Comparison of ENCODE assay signal across 28 mouse cellular contexts in the genomic region with DNA sequence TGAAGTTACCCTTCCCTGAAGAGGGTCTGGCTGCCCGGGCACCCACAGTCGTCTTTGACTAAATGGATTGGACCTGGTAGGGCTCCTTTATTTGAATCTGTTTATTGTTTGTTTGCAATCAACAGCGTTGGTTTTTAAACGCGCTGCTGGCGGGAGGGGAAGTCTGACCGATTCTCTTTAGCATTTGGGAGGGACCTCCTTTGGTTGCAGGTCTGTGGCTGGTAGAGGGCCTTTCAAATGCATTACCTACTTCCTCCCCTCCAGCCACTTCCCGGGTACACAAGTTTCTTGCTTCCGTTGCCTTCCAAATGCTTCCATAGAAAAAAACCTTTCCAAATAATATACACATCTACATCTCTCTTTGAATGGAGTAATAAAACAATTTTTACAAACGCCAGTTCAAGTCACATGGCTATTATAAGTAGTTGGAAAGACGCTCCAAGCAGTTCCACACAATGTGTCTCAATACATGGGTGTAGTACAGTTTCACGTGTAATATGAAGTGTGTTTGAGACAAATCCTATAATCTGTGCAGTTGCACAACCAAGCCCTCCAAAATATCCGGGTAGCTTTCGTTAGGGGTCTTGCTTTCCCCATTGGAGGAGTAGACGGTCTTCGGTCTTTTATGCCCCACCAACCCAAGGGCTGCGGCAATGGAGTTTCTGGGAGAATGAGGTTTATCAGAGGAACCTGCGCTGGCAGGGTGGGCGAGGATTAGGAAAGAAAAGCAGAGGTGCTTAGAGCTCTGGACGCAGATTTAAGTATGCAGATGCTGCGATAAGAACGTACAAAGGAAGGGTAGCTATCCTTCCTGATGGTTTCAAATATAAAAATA. TPM values are rescaled to one million over a fixed set of nuclear protein-coding genes. Genes with fewer than 3 reads are reported as not detected.
DNase-seq lines count a peak whose midpoint lies in the region; ATAC-seq and TF ChIP-seq lines count a peak whose summit lies in the region.
"Had no signal": no experiment of that assay in that cellular context is flagged by ENCODE, and none has a peak within 500 bp of the region (broad histone marks: within the 10 kb centered on the region; RNA-seq: fewer than 3 reads in every experiment).

No protein-coding gene starts in this region.

- H3K4me1 ChIP-seq in hindbrain, embryonic 11.5 days (replicated peaks; ENCODE audit: control insufficient read depth, insufficient read depth, low read length): no peaks in the 10 kb centered on the region; the same call in 1 of the 2 replicates
- H3K4me1 ChIP-seq in hindbrain, embryonic 13.5 days (replicated peaks): peaks cover 13% of the 10 kb centered on the region
- H3K4me1 ChIP-seq in ES-E14 (ENCODE audit: control insufficient read depth in 2 of 2, insufficient read depth in 2 of 2, low read length in 2 of 2, poor library complexity in 1 of 2): peaks cover 6 to 13% of the 10 kb centered on the region in 2 experiments
- H3K4me1 ChIP-seq in midbrain, embryonic 10.5 days: peaks cover 78% of the 10 kb centered on the region
- H3K4me1 ChIP-seq in midbrain, postnatal 0 days (ENCODE audit: insufficient read depth, low read length): peaks cover 6% of the 10 kb centered on the region; the same call in 1 of the 2 replicates

- H3K27me3 ChIP-seq in hindbrain, embryonic 11.5 days (ENCODE audit: control insufficient read depth, insufficient read depth, low read length): peaks cover 81% of the 10 kb centered on the region
- peaks cover 93% of the 10 kb centered on the region for H3K27me3 ChIP-seq in hindbrain, embryonic 13.5 days
- H3K27me3 ChIP-seq in midbrain, embryonic 10.5 days (ENCODE audit: low read depth, poor library complexity, severe bottlenecking): peaks cover 85% of the 10 kb centered on the region
- H3K27me3 ChIP-seq in midbrain, postnatal 0 days (ENCODE audit: insufficient read depth, low read length): peaks cover 30% of the 10 kb centered on the region

- TF ChIP-seq CTCF in midbrain, postnatal 0 days (IDR thresholded peaks at IDR 0.05): no peak

- 6% methylated on average over 22 of the region's 22 CpGs for WGBS in hindbrain, embryonic 11.5 days
- 5% methylated on average over 22 of the region's 22 CpGs for WGBS in hindbrain, embryonic 13.5 days
- 9% methylated on average over 22 of the region's 22 CpGs for WGBS in midbrain, embryonic 10.5 days
- 33% methylated on average over 22 of the region's 22 CpGs for WGBS in midbrain, postnatal 0 days

- no peak overlapping the region for H3K27ac ChIP-seq in hindbrain, embryonic 11.5 days (ENCODE audit: low read depth, low read length)
- no peak overlapping the region for H3K27ac ChIP-seq in hindbrain, embryonic 13.5 days
- H3K27ac ChIP-seq in ES-E14 (ENCODE audit: insufficient read depth, low read depth, low read length, poor library complexity, severe bottlenecking): peak overlapping the region; percentile 100
- peak overlapping the region; percentile 84 for H3K27ac ChIP-seq in midbrain, embryonic 10.5 days (replicated peaks)
- peak overlapping the region; percentile 51; the same call in 1 of the 2 replicates for H3K27ac ChIP-seq in midbrain, postnatal 0 days (ENCODE audit: low read depth, low read length)
- H3K27ac ChIP-seq: forebrain, embryonic 15.5 days; heart, embryonic 15.5 days; hindbrain, embryonic 12.5 days; left cerebral cortex, adult 2 months; liver, embryonic 12.5 days; lung, embryonic 15.5 days had no signal

- in situ Hi-C loops in ES-E14 (cut with MboI; ENCODE audit: low sequenced_read_pairs in 2 of 2, unreplicated experiment in 2 of 2): no loop called here

- H3K4me2 ChIP-seq in hindbrain, embryonic 11.5 days (replicated peaks; ENCODE audit: low read depth, low read length): no peak overlapping the region
- H3K4me2 ChIP-seq in hindbrain, embryonic 13.5 days: no peak overlapping the region
- no peak overlapping the region for H3K4me2 ChIP-seq in midbrain, postnatal 0 days (ENCODE audit: low read depth, low read length, poor library complexity, severe bottlenecking)
- H3K4me2 ChIP-seq: forebrain, embryonic 15.5 days; heart, embryonic 15.5 days; hindbrain, embryonic 12.5 days; lung, embryonic 15.5 days had no signal

- no peak overlapping the region for H3K4me3 ChIP-seq in hindbrain, embryonic 11.5 days (ENCODE audit: low read depth, low read length)
- H3K4me3 ChIP-seq in hindbrain, embryonic 13.5 days: no peak overlapping the region
- H3K4me3 ChIP-seq in ES-E14 (ENCODE audit: insufficient read depth in 1 of 2, low read depth in 1 of 2, low read length in 2 of 2, poor library complexity in 1 of 2, severe bottlenecking in 1 of 2): peak overlapping the region; percentile 15 to 47; a peak in 3 of 4 replicates
- peak overlapping the region; percentile 97; the same call in 1 of the 2 replicates for H3K4me3 ChIP-seq in midbrain, embryonic 10.5 days
- no peak overlapping the region for H3K4me3 ChIP-seq in midbrain, postnatal 0 days (ENCODE audit: low read depth, low read length)
- H3K4me3 ChIP-seq: forebrain, embryonic 15.5 days; heart, embryonic 15.5 days; hindbrain, embryonic 12.5 days; left cerebral cortex, adult 2 months; liver, embryonic 12.5 days; lung, embryonic 15.5 days had no signal

- no peak for ATAC-seq in hindbrain, embryonic 11.5 days (ENCODE audit: low FRiP score)
- no peak for ATAC-seq in hindbrain, embryonic 13.5 days (ENCODE audit: low FRiP score)
- no peak for ATAC-seq in midbrain, postnatal 0 days (ENCODE audit: low FRiP score)
- ATAC-seq: forebrain, embryonic 15.5 days; liver, embryonic 12.5 days had no signal

- peak; percentile 59 for DNase-seq in hindbrain, embryonic 11.5 days (ENCODE audit: low spot score)
- DNase-seq in ES-E14 (ENCODE audit: low read depth, low spot score): no peak
- DNase-seq in midbrain, embryonic 10.5 days (ENCODE audit: low spot score): peak; percentile 55
- DNase-seq in midbrain, postnatal 0 days (ENCODE audit: low spot score): no peak
- no peak for DNase-seq in urinary bladder, postnatal 4 days (ENCODE audit: low spot score in 2 of 2)
- DNase-seq in kidney, postnatal 4 days: no peak
- DNase-seq: B cell, adult 2 months; cerebellum, adult 2 months; cerebellum, postnatal 36 days; gastrocnemius, postnatal 14 days; heart, adult 18-20 months; kidney, adult 9 months; kidney, postnatal 25 days; left cerebral cortex, postnatal 4 days; spleen, adult 18-20 months; thymus, postnatal 4 days had no signal

- no peak overlapping the region for H3K9ac ChIP-seq in hindbrain, embryonic 11.5 days (ENCODE audit: low read depth, low read length)
- H3K9ac ChIP-seq in hindbrain, embryonic 13.5 days: no peak overlapping the region
- H3K9ac ChIP-seq in ES-E14 (ENCODE audit: insufficient read depth, low read depth, low read length, poor library complexity, severe bottlenecking): peak overlapping the region; percentile 35; the same call in 1 of the 2 replicates
- no peak overlapping the region for H3K9ac ChIP-seq in midbrain, postnatal 0 days (replicated peaks; ENCODE audit: low read length, poor library complexity, severe bottlenecking)
- H3K9ac ChIP-seq: forebrain, embryonic 15.5 days; heart, embryonic 15.5 days; hindbrain, embryonic 12.5 days; liver, embryonic 12.5 days; lung, embryonic 15.5 days had no signal

- H3K9me3 ChIP-seq in hindbrain, embryonic 11.5 days (ENCODE audit: control insufficient read depth, low read length): no peaks in the 10 kb centered on the region
- H3K9me3 ChIP-seq in hindbrain, embryonic 13.5 days: no peaks in the 10 kb centered on the region
- no peaks in the 10 kb centered on the region for H3K9me3 ChIP-seq in ES-E14 (ENCODE audit: control insufficient read depth, insufficient read depth, low read depth, low read length)
- H3K9me3 ChIP-seq in midbrain, embryonic 10.5 days (replicated peaks): no peaks in the 10 kb centered on the region
- H3K9me3 ChIP-seq in midbrain, postnatal 0 days (ENCODE audit: low read length): no peaks in the 10 kb centered on the region
- H3K9me3 ChIP-seq: forebrain, embryonic 15.5 days; G1E; heart, embryonic 15.5 days; hindbrain, embryonic 12.5 days; liver, embryonic 12.5 days; lung, embryonic 15.5 days had no signal

- no peaks in the 10 kb centered on the region for H3K36me3 ChIP-seq in hindbrain, embryonic 11.5 days (ENCODE audit: control insufficient read depth, insufficient read depth, low read length)
- H3K36me3 ChIP-seq in hindbrain, embryonic 13.5 days: no peaks in the 10 kb centered on the region
- peaks cover 3% of the 10 kb centered on the region; the same call in 1 of the 2 replicates for H3K36me3 ChIP-seq in ES-E14 (ENCODE audit: control insufficient read depth, insufficient read depth, low read length, poor library complexity, severe bottlenecking)
- peaks cover 35% of the 10 kb centered on the region for H3K36me3 ChIP-seq in midbrain, embryonic 10.5 days
- H3K36me3 ChIP-seq in midbrain, postnatal 0 days (ENCODE audit: insufficient read depth, low read length): no peaks in the 10 kb centered on the region
- H3K36me3 ChIP-seq: forebrain, embryonic 15.5 days; G1E; heart, embryonic 15.5 days; hindbrain, embryonic 12.5 days; liver, embryonic 12.5 days; lung, embryonic 15.5 days had no signal

TF ChIP-seq in ES-E14, 5 proteins besides CTCF, POLR2A, EP300 and RAD21:
- no peak for TF ChIP-seq ZC3H11A (IDR thresholded peaks at IDR 0.05; ENCODE audit: borderline replicate concordance, low read depth, low read length)
- TF ChIP-seq MAFK (IDR thresholded peaks at IDR 0.05; ENCODE audit: insufficient read depth, low read depth, low read length): no peak
- no peak for TF ChIP-seq HCFC1 (IDR thresholded peaks at IDR 0.05; ENCODE audit: borderline replicate concordance, insufficient read depth, low read length)
- no peak for TF ChIP-seq CHD2 (IDR thresholded peaks at IDR 0.05; ENCODE audit: low read depth, low read length)
- TF ChIP-seq ZNF384 (IDR thresholded peaks at IDR 0.05; ENCODE audit: low read depth, low read length): no peak
TF ChIP-seq in ES-E14: peak in this region for 0.

RNA-seq across cellular contexts. Expression of a gene that starts 19.7 kb away (rescaled TPM):
- 13.9 TPM in 2 replicates for polyA plus RNA-seq in hindbrain, embryonic 11.5 days (2014; fragmentation: Nextera tagmentation; extraction: Ambion mirVana)
- 22.8 and 24.1 TPM in 2 replicates for polyA plus RNA-seq in hindbrain, embryonic 13.5 days (2015; fragmentation: Nextera tagmentation; extraction: Ambion mirVana)
- total RNA-seq in ES-E14 (2012; rRNA removed): 12.3 and 16.3 TPM in 2 replicates
- polyA plus RNA-seq in midbrain, embryonic 10.5 days (2016; fragmentation: Nextera tagmentation; extraction: Ambion mirVana): 149 and 169 TPM in 2 replicates
- 90.3 and 93.2 TPM in 2 replicates for total RNA-seq in midbrain, postnatal 0 days (2014; rRNA removed)
- 61.2 and 62.0 TPM in 2 replicates for polyA plus RNA-seq in midbrain, postnatal 0 days (2015; fragmentation: Nextera tagmentation; extraction: Ambion mirVana)
- total RNA-seq: adrenal gland, postnatal 4 days; gastrocnemius, postnatal 14 days; heart, adult 18-20 months; monocyte, adult 5-6 weeks had no signal
- polyA plus RNA-seq: G1E; heart, embryonic 15.5 days; intestine, embryonic 14.5 days; liver, embryonic 12.5 days; lung, embryonic 15.5 days; stomach, embryonic 14.5 days had no signal

Comparison
In these comparisons a context has a peak if more than half of its experiments do, and no peak if none do; other contexts are left out.
1. DNase-seq: peak in hindbrain, embryonic 11.5 days (single experiment) and midbrain, embryonic 10.5 days (single experiment); none in ES-E14 (single experiment), midbrain, postnatal 0 days (single experiment), urinary bladder, postnatal 4 days (0 of 2) and kidney, postnatal 4 days (0 of 2).
2. H3K4me3 ChIP-seq: peak in ES-E14 (2 of 2) and midbrain, embryonic 10.5 days (single experiment); none in hindbrain, embryonic 11.5 days (single experiment), hindbrain, embryonic 13.5 days (single experiment) and midbrain, postnatal 0 days (single experiment).
3. H3K27ac ChIP-seq: peak in ES-E14 (single experiment), midbrain, embryonic 10.5 days (single experiment) and midbrain, postnatal 0 days (single experiment); none in hindbrain, embryonic 11.5 days (single experiment) and hindbrain, embryonic 13.5 days (single experiment).